In genomic region chr3:40325872-40326803, GRCm38 (mm10) we compare ENCODE assay signal across 17 mouse cellular contexts.
DNase-seq lines count a peak whose midpoint lies in the region; ATAC-seq and TF ChIP-seq lines count a peak whose summit lies in the region.
"Had no signal": no experiment of that assay in that cellular context is flagged by ENCODE, and none has a peak within 500 bp of the region (broad histone marks: within the 10 kb centered on the region; RNA-seq: fewer than 3 reads in every experiment).

No protein-coding gene starts in this region.

- no peak for ATAC-seq in hindbrain, postnatal 0 days
- peak; percentile 81 for ATAC-seq in intestine, embryonic 16.5 days
- ATAC-seq in forebrain, embryonic 14.5 days, result no peak

- H3K36me3 ChIP-seq in hindbrain, embryonic 10.5 days, result no peaks in the 10 kb centered on the region
- no peaks in the 10 kb centered on the region for H3K36me3 ChIP-seq in hindbrain, postnatal 0 days (ENCODE audit: insufficient read depth, low read length)
- no peaks in the 10 kb centered on the region for H3K36me3 ChIP-seq in intestine, embryonic 16.5 days (ENCODE audit: control insufficient read depth, insufficient read depth, low read length)
- H3K36me3 ChIP-seq in limb, embryonic 10.5 days, result no peaks in the 10 kb centered on the region
- H3K36me3 ChIP-seq in forebrain, embryonic 14.5 days (ENCODE audit: control insufficient read depth, insufficient read depth, low read length), result no peaks in the 10 kb centered on the region
- H3K36me3 ChIP-seq: heart, embryonic 12.5 days; hindbrain, embryonic 15.5 days; neural tube, embryonic 15.5 days; stomach, embryonic 15.5 days had no signal

- H3K4me1 ChIP-seq in hindbrain, embryonic 10.5 days (replicated peaks), result no peaks in the 10 kb centered on the region
- no peaks in the 10 kb centered on the region for H3K4me1 ChIP-seq in hindbrain, postnatal 0 days (ENCODE audit: insufficient read depth, low read length)
- no peaks in the 10 kb centered on the region for H3K4me1 ChIP-seq in intestine, embryonic 16.5 days (ENCODE audit: control insufficient read depth, insufficient read depth, low read length)
- peaks cover 20% of the 10 kb centered on the region for H3K4me1 ChIP-seq in limb, embryonic 10.5 days
- H3K4me1 ChIP-seq in forebrain, embryonic 14.5 days (ENCODE audit: control insufficient read depth, insufficient read depth, low read length), result no peaks in the 10 kb centered on the region
- H3K4me1 ChIP-seq: hindbrain, embryonic 15.5 days; stomach, embryonic 15.5 days had no signal

- no peak overlapping the region for H3K4me3 ChIP-seq in hindbrain, embryonic 10.5 days
- no peak overlapping the region for H3K4me3 ChIP-seq in hindbrain, postnatal 0 days (ENCODE audit: low read length)
- no peak overlapping the region for H3K4me3 ChIP-seq in intestine, embryonic 16.5 days (ENCODE audit: low read length)
- H3K4me3 ChIP-seq in limb, embryonic 10.5 days, result no peak overlapping the region
- no peak overlapping the region for H3K4me3 ChIP-seq in forebrain, embryonic 14.5 days (ENCODE audit: low read depth, low read length)
- H3K4me3 ChIP-seq: heart, embryonic 12.5 days; hindbrain, embryonic 15.5 days; neural tube, embryonic 15.5 days; stomach, embryonic 15.5 days had no signal

- no peaks in the 10 kb centered on the region for H3K9me3 ChIP-seq in hindbrain, embryonic 10.5 days
- H3K9me3 ChIP-seq in hindbrain, postnatal 0 days (ENCODE audit: low read length), result no peaks in the 10 kb centered on the region
- H3K9me3 ChIP-seq in intestine, embryonic 16.5 days (ENCODE audit: control insufficient read depth, low read length), result no peaks in the 10 kb centered on the region
- no peaks in the 10 kb centered on the region for H3K9me3 ChIP-seq in limb, embryonic 10.5 days (replicated peaks)
- no peaks in the 10 kb centered on the region for H3K9me3 ChIP-seq in forebrain, embryonic 14.5 days (replicated peaks; ENCODE audit: control insufficient read depth, low read length)
- H3K9me3 ChIP-seq: heart, embryonic 12.5 days; hindbrain, embryonic 15.5 days; neural tube, embryonic 15.5 days; stomach, embryonic 15.5 days had no signal

- no peak overlapping the region for H3K9ac ChIP-seq in hindbrain, postnatal 0 days (replicated peaks; ENCODE audit: low read length)
- H3K9ac ChIP-seq in intestine, embryonic 16.5 days (ENCODE audit: low read depth, low read length), result no peak overlapping the region
- no peak overlapping the region for H3K9ac ChIP-seq in forebrain, embryonic 14.5 days (ENCODE audit: low read length)
- H3K9ac ChIP-seq: heart, embryonic 12.5 days; hindbrain, embryonic 15.5 days; lung, embryonic 14.5 days; neural tube, embryonic 15.5 days; stomach, embryonic 15.5 days had no signal

- TF ChIP-seq CTCF in hindbrain, postnatal 0 days (IDR thresholded peaks at IDR 0.05; ENCODE audit: low read depth), result no peak

- no peaks in the 10 kb centered on the region for H3K27me3 ChIP-seq in hindbrain, embryonic 10.5 days (ENCODE audit: insufficient read depth, poor library complexity, severe bottlenecking)
- H3K27me3 ChIP-seq in hindbrain, postnatal 0 days (ENCODE audit: insufficient read depth, low read length), result no peaks in the 10 kb centered on the region
- H3K27me3 ChIP-seq in intestine, embryonic 16.5 days (replicated peaks; ENCODE audit: control insufficient read depth, insufficient read depth, low read length), result no peaks in the 10 kb centered on the region
- no peaks in the 10 kb centered on the region for H3K27me3 ChIP-seq in limb, embryonic 10.5 days (ENCODE audit: low read depth, poor library complexity, severe bottlenecking)
- H3K27me3 ChIP-seq in forebrain, embryonic 14.5 days (replicated peaks; ENCODE audit: control insufficient read depth, insufficient read depth, low read length), result no peaks in the 10 kb centered on the region
- H3K27me3 ChIP-seq: heart, embryonic 12.5 days; hindbrain, embryonic 15.5 days; neural tube, embryonic 15.5 days; stomach, embryonic 15.5 days had no signal

- no peak overlapping the region for H3K27ac ChIP-seq in hindbrain, embryonic 10.5 days
- H3K27ac ChIP-seq in hindbrain, postnatal 0 days, result no peak overlapping the region
- no peak overlapping the region for H3K27ac ChIP-seq in intestine, embryonic 16.5 days (ENCODE audit: low read length)
- H3K27ac ChIP-seq in limb, embryonic 10.5 days, result peak overlapping the region; percentile 78
- no peak overlapping the region for H3K27ac ChIP-seq in forebrain, embryonic 14.5 days (ENCODE audit: low read depth, low read length)
- H3K27ac ChIP-seq: hindbrain, embryonic 15.5 days; neural tube, embryonic 15.5 days; stomach, embryonic 15.5 days had no signal

- WGBS in hindbrain, embryonic 10.5 days, result 77% methylated on average over 22 of the region's 22 CpGs
- 76% methylated on average over 22 of the region's 22 CpGs for WGBS in hindbrain, postnatal 0 days
- WGBS in intestine, embryonic 16.5 days, result 86% methylated on average over 22 of the region's 22 CpGs
- 57% methylated on average over 22 of the region's 22 CpGs for WGBS in limb, embryonic 10.5 days
- 86% methylated on average over 22 of the region's 22 CpGs for WGBS in forebrain, embryonic 14.5 days

- peak; percentile 41 for DNase-seq in hindbrain, embryonic 10.5 days (ENCODE audit: low spot score)
- no peak for DNase-seq in hindbrain, postnatal 0 days (ENCODE audit: low spot score)
- peak; percentile 70 for DNase-seq in embryo, embryonic 11 days
- DNase-seq in limb, embryonic 10.5 days (ENCODE audit: low spot score), result peak; percentile 53
- DNase-seq in thymus, postnatal 0 days (ENCODE audit: low spot score), result no peak
- DNase-seq in thymus, postnatal 4 days, result no peak
- no peak for DNase-seq in forebrain, embryonic 14.5 days (ENCODE audit: low spot score)
- DNase-seq: cerebellum, adult 11-12 months; gastrocnemius, postnatal 14 days; left cerebral cortex, postnatal 4 days; lung, embryonic 14.5 days; retina, postnatal 1 day had no signal

- no peak overlapping the region for H3K4me2 ChIP-seq in hindbrain, postnatal 0 days (ENCODE audit: low read depth, low read length)
- no peak overlapping the region for H3K4me2 ChIP-seq in intestine, embryonic 16.5 days (ENCODE audit: low read depth, low read length)
- H3K4me2 ChIP-seq in forebrain, embryonic 14.5 days (ENCODE audit: low read length), result no peak overlapping the region
- H3K4me2 ChIP-seq: heart, embryonic 12.5 days; hindbrain, embryonic 15.5 days; lung, embryonic 14.5 days; neural tube, embryonic 15.5 days; stomach, embryonic 15.5 days had no signal

Comparison
In these comparisons a context has a peak if more than half of its experiments do, and no peak if none do; other contexts are left out.
1. DNase-seq: peak in hindbrain, embryonic 10.5 days (single experiment), embryo, embryonic 11 days (single experiment) and limb, embryonic 10.5 days (single experiment); none in hindbrain, postnatal 0 days (single experiment), thymus, postnatal 0 days (single experiment), thymus, postnatal 4 days (single experiment) and forebrain, embryonic 14.5 days (single experiment).